Mouse (Mus musculus) heart, postnatal 0 days (tissue): ENCODE measurements around the gene Slc2a4. TPM values are rescaled to one million over a fixed set of nuclear protein-coding genes. Genes with fewer than 3 reads are reported as not detected.

Experiments used
- ATAC-seq: fragments of 200-750 bp; cut with Nextera tagmentation; 2 replicates; pipeline ENCODE4 v1.8.0; 2017; ENCODE audit warnings: low read depth, moderate number of reproducible peaks, moderate library complexity; ENCODE audit not compliant: insufficient read depth
- DNase-seq: peaks from one replicate; pipeline ENCODE4 v3.0.0-alpha.2; 2016; ENCODE audit warnings: low spot score
- H3K27ac ChIP-seq: fragments of 300-500 bp; sonication (generic); 2 replicates; pipeline ENCODE4 v1.5.1; 2014; ENCODE audit warnings: low read depth, mild to moderate bottlenecking
- H3K27me3 ChIP-seq: fragments of 300-500 bp; sonication (generic); 2 replicates; pipeline ENCODE4 v1.6.1; 2014; ENCODE audit warnings: low read length, mixed read lengths; ENCODE audit not compliant: control insufficient read depth, insufficient read depth
- H3K36me3 ChIP-seq: fragments of 300-500 bp; sonication (generic); replicated peaks from 2 replicates; pipeline ENCODE4 v1.6.1; 2014; ENCODE audit warnings: low read length, mixed read lengths; ENCODE audit not compliant: control insufficient read depth, insufficient read depth
- H3K4me1 ChIP-seq: fragments of 300-500 bp; sonication (generic); 2 replicates; pipeline ENCODE4 v1.6.1; 2014; ENCODE audit warnings: antibody characterized with exemption; ENCODE audit not compliant: control insufficient read depth, insufficient read depth
- H3K4me2 ChIP-seq: fragments of 300-500 bp; sonication (generic); 2 replicates; pipeline ENCODE4 v1.6.1; 2014; ENCODE audit warnings: low read depth, mild to moderate bottlenecking, low read length, moderate library complexity
- H3K4me3 ChIP-seq: fragments of 300-500 bp; sonication (generic); 2 replicates; pipeline ENCODE4 v1.5.1; 2014; ENCODE audit warnings: low read depth, low read length
- H3K9ac ChIP-seq: fragments of 300-500 bp; sonication (generic); replicated peaks from 2 replicates; pipeline ENCODE4 v1.6.1; 2014; ENCODE audit warnings: low read depth, low read length, mixed read lengths
- H3K9me3 ChIP-seq: fragments of 300-500 bp; sonication (generic); replicated peaks from 2 replicates; pipeline ENCODE4 v1.6.1; 2016; ENCODE audit warnings: low read length; ENCODE audit not compliant: control insufficient read depth
- CTCF ChIP-seq: IDR thresholded peaks from 2 replicates; pipeline ENCODE4 v1.5.1; 2016; ENCODE audit warnings: antibody characterized with exemption, control low read depth, low read depth
- EP300 ChIP-seq: IDR thresholded peaks from 2 replicates; pipeline ENCODE4 v1.6.1; 2016; ENCODE audit warnings: antibody characterized with exemption, low read depth
- WGBS: fragments of 180-500 bp; shearing (Covaris S2); extraction: QIAGEN DNeasy Blood & Tissue Kit; methylation state at CpG from one replicate; pipeline ENCODE4 v1.1.7; 2014; 5-methylcytosine and 5-hydroxymethylcytosine counted together
- polyA plus RNA-seq: library from polyadenylated mRNA; unstranded; fragments of >200 nt; fragmentation: Nextera tagmentation; extraction: Ambion mirVana; gene quantifications from 2 replicates; pipeline ENCODE4 v1.2.1, GENCODE M21; 2015
- total RNA-seq: library from RNA; depleted of rRNA; stranded (reverse); fragments of >200 nt; gene quantifications from 2 replicates; pipeline ENCODE4 v1.2.3, GENCODE M21; 2014; ENCODE audit warnings: low replicate concordance

The Slc2a4 gene
- total and polyA plus RNA-seq, 2 experiments from 2014 or later: 89.2 to 267 TPM

- Histone ChIP-seq H3K4me2 (no peak overlapping the region), H3K4me1 (peaks cover 11% of the 10 kb centered on the region), H3K27ac (peak overlapping the region; percentile 94), H3K36me3 (peaks cover 66% of the 10 kb centered on the region), H3K27me3 (no peaks in the 10 kb centered on the region), H3K9ac (no peak overlapping the region; the same call in 1 of the 2 replicates), H3K9me3 (no peaks in the 10 kb centered on the region), H3K4me3 (no peak overlapping the region)
- 74% methylated on average over 8 of the region's 8 CpGs for WGBS
- no peak for ATAC-seq
- no peak for DNase-seq
- no peak for TF ChIP-seq CTCF
- no peak for TF ChIP-seq EP300
Observed at GRCm38 (mm10) chr11:69989949-69990348, 42.0 kb upstream of the Slc2a4 start.

- 86% methylated on average over 8 of the region's 8 CpGs for WGBS
- Histone ChIP-seq H3K27ac (no peak overlapping the region), H3K9me3 (no peaks in the 10 kb centered on the region), H3K27me3 (no peaks in the 10 kb centered on the region), H3K4me2 (no peak overlapping the region), H3K4me1 (peaks cover 23% of the 10 kb centered on the region), H3K36me3 (peaks cover 52% of the 10 kb centered on the region), H3K9ac (no peak overlapping the region; the same call in 1 of the 2 replicates), H3K4me3 (no peak overlapping the region)
- DNase-seq (no peak), ATAC-seq (no peak)
- no peak for TF ChIP-seq CTCF
- no peak for TF ChIP-seq EP300
Observed at GRCm38 (mm10) chr11:69984431-69984830, 36.4 kb upstream of the Slc2a4 start.

- Histone ChIP-seq H3K9me3 (no peaks in the 10 kb centered on the region), H3K4me2 (peak overlapping the region; percentile 96), H3K9ac (peak overlapping the region; percentile 100), H3K27me3 (no peaks in the 10 kb centered on the region), H3K4me3 (peak overlapping the region; percentile 99), H3K27ac (peak overlapping the region; percentile 100), H3K4me1 (peaks cover 25% of the 10 kb centered on the region), H3K36me3 (peaks cover 43% of the 10 kb centered on the region)
- TF ChIP-seq CTCF (no peak), EP300 (no peak)
- no peak for ATAC-seq
- WGBS: 62% methylated on average over 4 of the region's 4 CpGs
- DNase-seq: no peak
Observed at GRCm38 (mm10) chr11:69983377-69983776, 35.4 kb upstream of the Slc2a4 start.

GRCm38 (mm10) chr11:69982877-69983276 is 34.9 kb upstream of the Slc2a4 start:
- DNase-seq (peak; percentile 51), ATAC-seq (no peak)
- 12% methylated on average over 5 of the region's 5 CpGs for WGBS
- H3K4me2 ChIP-seq: peak overlapping the region; percentile 96
- no peaks in the 10 kb centered on the region for H3K27me3 ChIP-seq
- peaks cover 25% of the 10 kb centered on the region for H3K4me1 ChIP-seq
- H3K27ac ChIP-seq: peak overlapping the region; percentile 100
- peak overlapping the region; percentile 99 for H3K4me3 ChIP-seq
- H3K9me3 ChIP-seq: no peaks in the 10 kb centered on the region
- TF ChIP-seq CTCF (no peak), EP300 (no peak)
- H3K36me3 ChIP-seq: peaks cover 41% of the 10 kb centered on the region
- peak overlapping the region; percentile 100 for H3K9ac ChIP-seq

GRCm38 (mm10) chr11:69982225-69982624 is 34.2 kb upstream of the Slc2a4 start, which contains the start of gene Elp5:
TSS of gene Elp5 (minus strand) at chr11:69982517.
- Histone ChIP-seq H3K27ac (peak within 1 kb of the TSS; percentile 100), H3K9ac (peak within 1 kb of the TSS; percentile 100), H3K27me3 (no peaks in the 10 kb centered on the region), H3K4me3 (peak within 1 kb of the TSS; percentile 99), H3K4me2 (peak within 1 kb of the TSS; percentile 96), H3K4me1 (peaks cover 25% of the 10 kb centered on the region), H3K36me3 (peaks cover 40% of the 10 kb centered on the region), H3K9me3 (no peaks in the 10 kb centered on the region)
- DNase-seq (no peak), ATAC-seq (no peak)
- WGBS: 46% methylated on average over 8 of the region's 8 CpGs
- no peak for TF ChIP-seq CTCF
- no peak for TF ChIP-seq EP300
